Mouse (Mus musculus) liver, postnatal 0 days (tissue): Measurements from ENCODE around the gene Tmem52. TPM values are rescaled to one million over a fixed set of nuclear protein-coding genes. Genes with fewer than 3 reads are reported as not detected.
"Not testable (repeated sequence)": the region's sequence is repeated elsewhere in the genome, so short reads cannot be mapped to it uniquely, and the experiment has no call there.

Source experiments
- ATAC-seq: fragments of 200-750 bp; cut with Nextera tagmentation; 2 replicates; pipeline ENCODE4 v1.8.0; 2017; ENCODE audit warnings: mild to moderate bottlenecking, moderate library complexity
- DNase-seq: peaks from one replicate; pipeline ENCODE4 v3.0.0-alpha.2; 2016
- H3K27ac ChIP-seq: fragments of 300-500 bp; sonication (generic); 2 replicates; pipeline ENCODE4 v1.5.1; 2014; ENCODE audit warnings: antibody characterized with exemption, moderate library complexity, mild to moderate bottlenecking, low read depth
- H3K27me3 ChIP-seq: fragments of 300-500 bp; sonication (generic); 2 replicates; pipeline ENCODE4 v1.6.1; 2014; ENCODE audit warnings: low read length, control low read depth, mixed read lengths; ENCODE audit not compliant: insufficient read depth
- H3K36me3 ChIP-seq: fragments of 300-500 bp; sonication (generic); replicated peaks from 2 replicates; pipeline ENCODE4 v1.6.1; 2014; ENCODE audit warnings: mild to moderate bottlenecking, control low read depth, low read length, moderate library complexity, mixed read lengths; ENCODE audit not compliant: insufficient read depth
- H3K4me1 ChIP-seq: fragments of 300-500 bp; sonication (generic); 2 replicates; pipeline ENCODE4 v1.6.1; 2014; ENCODE audit warnings: antibody characterized with exemption, mild to moderate bottlenecking, control low read depth; ENCODE audit not compliant: insufficient read depth
- H3K4me2 ChIP-seq: fragments of 300-500 bp; sonication (generic); 2 replicates; pipeline ENCODE4 v1.6.1; 2014; ENCODE audit warnings: low read depth, mild to moderate bottlenecking, low read length, moderate library complexity, mixed read lengths
- H3K4me3 ChIP-seq: fragments of 300-500 bp; sonication (generic); 2 replicates; pipeline ENCODE4 v1.5.1; 2014; ENCODE audit warnings: low read depth, low read length
- H3K9ac ChIP-seq: fragments of 300-500 bp; sonication (generic); replicated peaks from 2 replicates; pipeline ENCODE4 v1.6.1; 2014; ENCODE audit warnings: mild to moderate bottlenecking, moderate library complexity
- H3K9me3 ChIP-seq: fragments of 300-500 bp; sonication (generic); 2 replicates; pipeline ENCODE4 v1.6.1; 2016; ENCODE audit warnings: mild to moderate bottlenecking, control low read depth, low read length, mixed read lengths
- CTCF ChIP-seq: sonication (generic); IDR thresholded peaks from 2 replicates; pipeline ENCODE4 v1.5.1; 2016; ENCODE audit warnings: antibody characterized with exemption, low read depth
- EP300 ChIP-seq: IDR thresholded peaks from 2 replicates; pipeline ENCODE4 v1.6.1; 2016; ENCODE audit warnings: antibody characterized with exemption, low read depth, mild to moderate bottlenecking
- WGBS: fragments of 180-500 bp; shearing (Covaris S2); extraction: QIAGEN DNeasy Blood & Tissue Kit; methylation state at CpG from one replicate; pipeline ENCODE4 v1.1.7; 2014; ENCODE audit not compliant: insufficient replicate concordance; 5-methylcytosine and 5-hydroxymethylcytosine counted together
- polyA plus RNA-seq: library from polyadenylated mRNA; unstranded; fragments of >200 nt; fragmentation: Nextera tagmentation; extraction: Ambion mirVana; gene quantifications from 2 replicates; pipeline ENCODE4 v1.2.1, GENCODE M21; 2015

Tmem52 gene
- 0.15 and 2.0 TPM in 2 replicates for polyA plus RNA-seq

- Histone ChIP-seq H3K4me2 (peak within 1 kb of the TSS; percentile 66), H3K27me3 (peaks cover 6% of the 10 kb centered on the region; the same call in 1 of the 2 replicates), H3K9me3 (no peaks in the 10 kb centered on the region), H3K36me3 (no peaks in the 10 kb centered on the region), H3K9ac (no peak within 1 kb of the TSS; the same call in 1 of the 2 replicates), H3K4me3 (peak within 1 kb of the TSS; percentile 36), H3K4me1 (0 out of 2 replicates have a peak, but pooled peaks cover 5% of the 10 kb centered on the region), H3K27ac (no peak within 1 kb of the TSS)
- ATAC-seq = peak; percentile 62
- peak; percentile 67 for DNase-seq
- 14% methylated on average over 19 of the region's 21 CpGs for WGBS
- TF ChIP-seq CTCF (no peak), EP300 (no peak)
Measured at GRCm38 (mm10) chr4:155468952-155469351, at the start of gene Tmem52. Gene Tmem52, plus strand, starts transcription at chr4:155469114.

GRCm38 (mm10) chr4:155420137-155420536, 48.8 kb upstream of the Tmem52 start:
- Histone ChIP-seq H3K36me3 (no peaks in the 10 kb centered on the region), H3K27me3 (no peaks in the 10 kb centered on the region), H3K4me1 (no peaks in the 10 kb centered on the region), H3K4me2 (no peak overlapping the region), H3K9ac (no peak overlapping the region), H3K9me3 (no peaks in the 10 kb centered on the region), H3K4me3 (no peak overlapping the region), H3K27ac (no peak overlapping the region)
- TF ChIP-seq EP300 (no peak), CTCF (no peak)
- ATAC-seq (no peak), DNase-seq (no peak)
- WGBS = 77% methylated on average over 3 of the region's 3 CpGs

GRCm38 (mm10) chr4:155421412-155422370, 47.2 kb upstream of the Tmem52 start:
- peak; percentile 25; the same call in 1 of the 2 replicates for ATAC-seq
- 70% methylated on average over 20 of the region's 30 CpGs for WGBS

GRCm38 (mm10) chr4:155423988-155424387, 44.9 kb upstream of the Tmem52 start:
- ATAC-seq = no peak
- no peak for DNase-seq
- no peak for TF ChIP-seq EP300
- TF ChIP-seq CTCF = no peak
- Histone ChIP-seq H3K4me1 (no peaks in the 10 kb centered on the region), H3K9me3 (no peaks in the 10 kb centered on the region), H3K27me3 (no peaks in the 10 kb centered on the region), H3K9ac (no peak overlapping the region), H3K27ac (no peak overlapping the region), H3K4me3 (no peak overlapping the region), H3K36me3 (no peaks in the 10 kb centered on the region), H3K4me2 (no peak overlapping the region)
- WGBS = 60% methylated on average over 5 of the region's 5 CpGs

More at GRCm38 (mm10) chr4:155421412-155422370, 47.2 kb upstream of the Tmem52 start:
- DNase-seq, H3K36me3 ChIP-seq, H3K9ac ChIP-seq, H3K4me1 ChIP-seq, H3K4me2 ChIP-seq, H3K9me3 ChIP-seq, H3K4me3 ChIP-seq, H3K27ac ChIP-seq, H3K27me3 ChIP-seq: not testable (repeated sequence)

GRCm38 (mm10) chr4:155426272-155426671, 42.6 kb upstream of the Tmem52 start:
- Histone ChIP-seq H3K9ac (no peak overlapping the region), H3K4me2 (no peak overlapping the region), H3K27me3 (no peaks in the 10 kb centered on the region), H3K36me3 (no peaks in the 10 kb centered on the region), H3K4me3 (no peak overlapping the region), H3K9me3 (no peaks in the 10 kb centered on the region), H3K4me1 (no peaks in the 10 kb centered on the region), H3K27ac (no peak overlapping the region)
- no peak for ATAC-seq
- TF ChIP-seq EP300 (no peak), CTCF (no peak)
- no peak for DNase-seq
- 69% methylated on average over 6 of the region's 6 CpGs for WGBS

- no peak for TF ChIP-seq EP300
- ATAC-seq = no peak
- H3K9me3 ChIP-seq = no peaks in the 10 kb centered on the region
Measured at GRCm38 (mm10) chr4:155428442-155428841, 40.5 kb upstream of the Tmem52 start.

More at GRCm38 (mm10) chr4:155428442-155428841, 40.5 kb upstream of the Tmem52 start:
- DNase-seq = no peak
- Histone ChIP-seq H3K36me3 (no peaks in the 10 kb centered on the region), H3K4me2 (no peak overlapping the region), H3K4me3 (no peak overlapping the region), H3K27ac (no peak overlapping the region), H3K9ac (no peak overlapping the region), H3K4me1 (no peaks in the 10 kb centered on the region), H3K27me3 (no peaks in the 10 kb centered on the region)
